Mouse (Mus musculus): Measurements from ENCODE around the gene Dlgap1.
A peak's percentile ranks its signal among the peaks of the same experiment; 100 is the strongest.

GRCm38 (mm10) chr17:70751161-70751651 is 782.3 kb downstream of the Dlgap1 start:
- peak; percentile 40; the same call in 1 of the 2 replicates for TF ChIP-seq POLR2A (IDR thresholded peaks at IDR 0.05; ENCODE audit: low read depth, low read length)
- TF ChIP-seq CTCF (IDR thresholded peaks at IDR 0.05; ENCODE audit: borderline replicate concordance, insufficient read depth, low read length): no peak

All from embryonic fibroblast, embryonic 13.5 days (primary cell).